Mouse (Mus musculus) kidney, postnatal 25 days (tissue): ENCODE results near the gene Pkig.
"Not testable (repeated sequence)": the region's sequence is repeated elsewhere in the genome, so short reads cannot be mapped to it uniquely, and the experiment has no call there.

Experiments
- DNase-seq, 2 experiments: peaks; one replicate each; pipeline ENCODE4 v3.0.0; 2021; ENCODE audit warnings: mixed read lengths in 2 of 2

Gene Pkig

DNA sequence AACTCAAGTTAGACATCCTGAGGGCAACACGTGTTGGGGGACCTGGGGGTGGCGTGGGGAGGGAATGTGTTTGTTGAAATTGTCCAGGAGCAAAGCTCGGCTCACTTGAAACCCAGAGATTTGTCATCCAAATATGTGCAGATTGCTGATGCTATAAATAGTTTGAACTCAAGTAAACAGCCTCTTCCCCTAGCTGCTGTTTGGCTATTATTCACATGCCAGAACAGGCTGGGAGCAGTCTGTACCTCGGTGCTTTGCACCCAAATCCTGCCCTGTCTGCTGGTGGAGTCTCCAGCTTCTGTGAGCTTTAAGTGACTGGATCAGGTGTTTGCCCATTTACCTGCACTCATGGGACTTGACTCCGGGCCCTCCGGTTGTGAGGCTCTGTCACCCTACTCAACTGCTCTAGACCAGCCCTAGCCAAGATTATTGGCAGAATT is 27.6 kb downstream of the Pkig start:
- DNase-seq, result peak; percentile 32 to 68

DNA sequence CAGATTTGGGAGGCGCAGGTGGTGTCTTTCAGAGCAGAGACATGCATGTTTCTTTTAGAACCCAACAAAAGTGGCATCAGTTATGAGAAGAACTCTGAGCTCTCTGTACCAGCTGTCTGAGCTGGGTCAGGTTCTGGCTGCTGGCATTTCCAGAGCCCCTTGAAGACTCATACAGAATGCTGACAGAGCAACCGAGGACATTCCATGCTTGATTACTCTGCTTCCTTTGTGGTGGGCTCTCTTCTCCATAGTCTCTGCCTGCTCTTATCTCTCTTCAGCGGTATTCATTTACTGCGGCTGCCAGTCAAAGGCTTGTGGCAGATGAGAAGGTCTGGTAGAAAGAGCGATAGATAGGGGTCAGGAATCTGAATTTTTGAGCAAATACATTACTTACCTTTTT is 28.0 kb downstream of the Pkig start:
- no peak for DNase-seq

DNA sequence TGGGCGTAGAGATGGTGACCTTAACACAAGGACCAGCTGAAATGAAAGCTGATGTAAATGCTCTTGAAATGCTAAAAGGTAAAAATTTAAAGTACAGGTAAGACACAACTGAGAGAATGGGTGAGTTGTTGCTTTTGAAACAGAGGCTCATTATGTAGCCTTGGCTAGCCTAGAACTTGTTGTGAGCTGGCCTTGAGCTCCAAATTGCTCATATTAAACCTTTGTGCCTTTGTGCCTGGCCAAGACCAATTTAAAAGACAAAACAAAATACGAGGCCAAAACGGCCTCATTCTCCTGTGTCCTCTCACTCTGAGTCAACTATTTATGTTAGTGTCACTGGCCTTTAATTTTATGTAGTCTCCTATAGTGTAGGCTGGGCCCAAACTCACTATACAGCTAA is 28.7 kb downstream of the Pkig start:
- DNase-seq, result no peak

- DNase-seq, result not testable (repeated sequence)
These were observed 30.2 kb downstream of the Pkig start for GRCm38 (mm10) chr2:163688377-163688776.

GRCm38 (mm10) chr2:163689771-163690170 is 31.6 kb downstream of the Pkig start:
- no peak for DNase-seq

DNA sequence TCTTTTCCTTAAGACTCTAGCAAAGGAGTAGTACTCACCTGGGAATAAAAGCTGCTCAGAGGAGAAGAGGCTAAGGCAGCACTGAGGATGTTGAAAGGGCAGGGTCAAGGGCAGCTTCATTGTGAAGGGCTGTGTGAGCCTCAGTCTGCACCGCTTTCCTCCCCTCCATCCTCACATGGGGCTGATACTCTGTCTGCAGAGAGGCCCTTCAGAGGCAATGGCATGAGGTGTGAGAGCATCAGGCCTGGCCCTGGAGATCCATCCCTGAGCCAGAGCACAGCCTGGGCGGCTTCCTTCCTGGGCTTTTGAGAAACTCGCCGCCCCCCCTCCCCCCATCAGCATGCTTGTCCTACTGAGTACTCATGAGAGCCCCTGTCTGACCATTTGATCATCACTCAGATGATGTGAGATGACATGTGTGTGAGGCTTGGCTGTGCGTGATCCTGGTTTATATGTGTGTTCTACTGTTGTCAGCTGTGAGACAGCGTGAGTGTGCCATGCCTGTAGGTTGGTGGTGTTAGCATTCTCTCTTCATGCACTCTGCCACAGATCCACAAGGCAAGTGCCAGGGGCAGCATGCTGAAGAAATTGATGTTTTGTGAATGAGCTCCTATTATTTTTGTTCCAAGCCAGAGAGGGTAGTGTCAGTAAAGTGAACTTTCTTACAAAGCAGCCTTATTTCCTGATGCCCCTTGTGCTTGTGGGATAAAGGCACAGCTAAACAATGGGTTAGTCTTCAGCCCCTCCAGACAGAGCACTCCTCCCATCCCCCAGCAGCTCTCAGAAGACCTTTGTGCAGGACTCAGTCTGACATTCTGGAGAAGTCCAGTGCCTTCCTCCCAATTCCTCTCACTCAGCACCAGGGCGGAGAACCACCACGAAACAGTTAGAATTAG is 32.5 kb downstream of the Pkig start:
- no peak for DNase-seq

DNA sequence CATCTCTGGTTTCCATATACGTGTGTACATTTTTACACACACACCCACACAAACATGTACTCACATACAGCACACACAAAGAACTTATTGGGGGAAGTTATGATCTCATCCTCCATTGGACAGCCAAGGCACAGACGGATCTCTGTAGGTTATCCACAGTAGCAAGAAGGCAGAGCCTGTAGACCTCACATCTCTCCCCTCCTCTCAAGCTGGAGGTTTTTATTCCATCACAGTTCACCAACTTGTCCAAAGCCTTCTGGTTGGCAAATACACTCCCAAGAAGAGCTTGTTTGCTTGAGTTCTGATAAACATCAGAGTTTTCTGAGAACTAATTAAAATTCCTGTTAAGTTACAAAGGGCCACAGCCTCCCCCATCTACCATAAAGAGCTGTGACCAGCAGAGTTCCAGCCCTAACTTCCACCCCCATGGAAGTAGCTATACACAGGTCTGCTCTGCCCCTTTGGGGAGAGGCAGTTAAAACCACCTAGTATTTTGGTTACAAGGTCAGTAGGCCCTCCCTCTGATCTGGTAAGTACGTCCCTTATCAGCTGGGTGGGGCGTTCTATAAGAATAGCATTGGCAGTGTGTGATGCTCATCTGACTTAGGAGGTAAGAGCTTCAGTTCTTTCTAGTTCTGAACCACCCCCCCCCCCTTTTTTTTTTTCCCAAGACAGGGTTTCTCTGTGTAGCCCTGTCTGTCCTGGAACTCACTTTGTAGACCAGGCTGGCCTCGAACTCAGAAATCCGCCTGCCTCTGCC is 33.8 kb downstream of the Pkig start:
- peak in 1 of 2 experiments; percentile 50 for DNase-seq

GRCm38 (mm10) chr2:163692873-163693612 is 34.9 kb downstream of the Pkig start:
- no peak for DNase-seq

DNA sequence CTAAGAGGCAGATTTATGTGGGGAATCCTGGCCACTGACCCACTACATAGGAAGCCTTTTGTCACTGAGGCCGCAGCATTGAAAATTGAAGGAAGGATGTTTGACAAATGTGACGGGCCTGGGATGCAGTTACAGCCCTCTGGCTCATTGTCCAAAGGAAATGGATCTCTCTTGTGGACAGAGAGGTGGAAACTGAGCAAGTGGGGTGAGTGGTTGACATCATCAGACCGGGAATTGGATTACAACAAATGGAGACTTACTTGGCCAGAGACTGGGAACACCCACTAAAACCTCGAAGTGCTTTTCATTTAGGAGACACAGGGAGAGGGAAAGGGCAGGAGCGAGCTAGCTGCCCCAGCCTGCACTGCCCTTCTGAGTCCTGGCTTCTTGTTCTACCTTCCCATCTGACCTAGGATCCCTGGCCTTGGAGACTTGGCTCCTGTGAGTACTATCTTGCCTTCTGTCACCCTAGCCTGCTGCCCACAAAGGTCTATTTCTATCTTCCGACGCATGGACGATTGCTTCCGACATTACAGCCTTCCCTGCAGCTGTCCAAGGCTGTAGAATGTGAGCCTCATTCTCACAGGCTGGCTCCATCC is 35.6 kb downstream of the Pkig start:
- DNase-seq, result peak; percentile 47 to 63

- DNase-seq, result no peak
These were observed 38.6 kb downstream of the Pkig start for GRCm38 (mm10) chr2:163696763-163697162.

DNA sequence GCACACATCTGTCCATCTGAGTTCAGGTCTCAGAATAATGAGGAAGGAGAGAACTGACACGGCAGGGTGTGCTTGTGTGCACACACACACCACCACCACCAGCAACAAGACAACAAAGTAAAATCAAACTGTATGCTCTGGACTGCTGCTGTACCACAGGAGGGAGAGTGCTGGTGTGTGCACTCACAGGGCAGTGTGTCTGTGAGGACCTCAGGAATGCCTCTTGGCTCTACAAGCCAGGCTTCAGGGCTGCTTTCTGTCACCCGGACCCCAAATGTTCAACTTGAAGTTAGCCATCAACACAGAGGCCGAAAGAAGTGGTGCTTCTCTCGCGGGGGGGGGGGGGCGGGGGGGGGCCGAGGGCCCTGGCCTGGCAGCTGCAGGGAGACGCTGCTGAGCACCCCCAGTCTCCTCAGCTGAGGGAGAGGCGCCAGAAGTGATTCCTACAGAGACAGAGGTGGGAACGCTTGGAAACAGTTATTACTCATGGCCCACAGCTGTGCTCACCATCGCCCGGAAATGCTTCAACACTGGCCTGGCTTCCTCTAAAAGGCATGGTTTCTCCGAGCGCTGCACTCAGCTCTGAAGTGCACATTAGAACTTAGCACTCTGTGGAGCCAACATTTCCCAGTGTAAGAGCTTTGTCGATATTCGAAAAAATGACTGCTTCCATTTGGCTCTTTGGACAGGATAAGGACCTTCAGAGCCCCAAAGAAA is 39.7 kb downstream of the Pkig start:
- peak; percentile 36 to 64 for DNase-seq

GRCm38 (mm10) chr2:163699078-163699780 is 41.0 kb downstream of the Pkig start:
- no peak for DNase-seq

GRCm38 (mm10) chr2:163702431-163702830 is 44.2 kb downstream of the Pkig start:
- DNase-seq, result no peak

DNA sequence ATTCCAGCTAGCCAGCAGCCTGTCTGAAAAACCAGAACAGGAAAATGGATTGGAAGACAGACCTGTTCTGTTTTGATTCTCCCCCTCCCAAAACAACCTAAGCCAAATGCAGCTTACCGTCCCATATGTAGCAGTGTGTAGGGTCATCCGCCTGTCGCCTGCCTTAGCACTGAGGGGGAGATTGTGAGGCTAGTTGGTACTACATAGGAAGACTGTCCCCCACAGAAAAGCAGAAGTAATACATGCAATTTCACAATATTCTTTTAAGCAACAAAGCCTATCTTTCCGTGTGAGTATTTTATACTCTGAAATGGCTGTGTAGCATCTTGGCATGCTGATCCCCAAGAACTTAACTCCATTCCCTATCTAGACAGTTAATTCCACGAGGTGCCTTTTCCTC is 44.7 kb downstream of the Pkig start:
- no peak for DNase-seq

- no peak for DNase-seq
These were observed 45.5 kb downstream of the Pkig start for GRCm38 (mm10) chr2:163703599-163704260.

GRCm38 (mm10) chr2:163708321-163708720 is 50.1 kb downstream of the Pkig start:
- no peak for DNase-seq

- no peak for DNase-seq
These were observed 50.6 kb downstream of the Pkig start for GRCm38 (mm10) chr2:163708763-163709250.

DNA sequence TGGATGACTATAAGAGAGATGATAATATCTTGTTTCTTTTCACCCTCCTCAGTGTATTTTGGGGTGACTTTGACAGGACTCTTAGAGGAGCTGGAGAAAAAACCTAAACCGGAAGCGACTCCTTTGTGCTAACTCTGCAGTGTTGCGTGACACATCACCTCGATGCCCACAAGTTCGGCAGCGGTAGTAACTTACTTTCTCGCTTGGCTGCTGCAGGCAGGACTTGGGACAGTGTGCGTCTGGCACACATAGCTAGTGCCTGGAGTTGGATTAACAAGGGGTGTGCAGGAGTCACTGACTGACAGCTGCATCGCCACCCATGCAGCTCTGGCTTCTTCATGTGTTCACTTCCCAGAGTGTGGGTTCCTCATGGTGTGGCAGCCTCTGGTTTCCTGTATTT is 51.8 kb downstream of the Pkig start:
- DNase-seq, result no peak

DNA sequence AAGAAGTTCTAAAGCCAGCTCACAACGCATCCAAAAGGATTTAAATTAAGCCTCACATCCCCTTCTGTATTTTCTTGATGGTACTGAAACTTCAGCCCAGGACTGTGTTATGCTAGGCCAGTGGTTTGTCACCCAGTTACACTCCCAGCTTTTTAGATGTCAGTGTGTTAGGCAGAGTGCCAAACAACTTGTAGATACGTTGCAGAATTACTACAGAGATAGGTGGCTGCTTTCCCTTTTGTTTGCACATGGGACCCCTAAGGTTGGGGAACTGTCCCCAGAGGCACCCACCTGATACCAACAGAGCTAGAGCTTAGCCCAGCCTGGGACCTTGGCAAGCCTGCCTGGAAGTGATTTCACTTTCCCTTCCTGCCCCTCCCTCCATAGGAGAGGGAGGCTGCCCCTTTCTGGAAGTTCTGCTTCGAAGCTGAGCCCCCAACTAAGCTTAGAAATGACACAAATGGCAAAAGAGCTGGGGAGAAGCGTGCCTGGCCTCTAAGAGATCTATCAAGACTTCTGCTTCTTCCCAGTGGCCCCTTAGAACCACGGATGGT is 52.5 kb downstream of the Pkig start:
- peak in 1 of 2 experiments; percentile 31 for DNase-seq

- DNase-seq, result no peak
These were observed 53.2 kb downstream of the Pkig start for GRCm38 (mm10) chr2:163711368-163711868.
